Mouse (Mus musculus): ENCODE measurements around the gene Cux2.

Gene Cux2

GRCm38 (mm10) chr5:121959688-121960087, 90.2 kb downstream of the Cux2 start:
- DNase-seq = no peak

DNA sequence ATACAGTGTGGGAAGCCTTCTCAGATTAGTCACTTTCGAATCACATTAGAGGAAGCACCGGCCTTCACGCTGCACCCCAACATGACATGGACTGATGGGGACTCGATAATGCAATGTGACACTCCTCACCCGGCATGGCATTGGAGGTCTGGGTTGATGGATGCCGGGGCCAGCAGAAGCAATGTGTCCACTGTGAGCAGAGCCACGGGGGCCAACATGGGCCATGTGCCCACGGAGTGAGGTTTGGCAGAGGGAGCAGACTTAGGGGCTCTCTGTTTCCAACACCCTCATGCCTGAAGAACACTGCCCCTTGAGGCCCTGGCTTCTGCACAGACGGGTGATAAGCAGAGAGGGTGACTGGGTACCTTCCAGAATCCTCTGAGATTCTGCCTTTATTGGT, 91.4 kb downstream of the Cux2 start:
- no peak for DNase-seq

DNA sequence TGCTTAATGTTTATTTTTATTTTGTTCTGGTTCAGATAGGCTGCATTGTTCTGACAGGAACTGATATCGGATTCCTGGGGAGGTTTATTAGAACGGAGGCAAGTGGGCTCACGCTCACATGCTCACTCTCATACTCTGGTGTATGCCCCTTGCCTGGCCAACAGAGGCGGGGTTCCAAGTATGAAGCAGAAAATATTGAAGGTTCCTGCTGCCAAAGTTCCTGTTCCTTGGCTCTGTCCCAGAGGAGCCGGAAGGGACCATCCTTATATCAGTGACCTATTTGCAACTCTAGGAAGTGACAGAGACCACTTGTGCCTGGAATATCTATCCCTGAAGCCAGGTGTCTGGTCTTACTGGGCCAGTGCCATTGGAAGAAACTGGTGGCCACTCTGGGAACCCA, 94.1 kb downstream of the Cux2 start:
- no peak for DNase-seq

DNA sequence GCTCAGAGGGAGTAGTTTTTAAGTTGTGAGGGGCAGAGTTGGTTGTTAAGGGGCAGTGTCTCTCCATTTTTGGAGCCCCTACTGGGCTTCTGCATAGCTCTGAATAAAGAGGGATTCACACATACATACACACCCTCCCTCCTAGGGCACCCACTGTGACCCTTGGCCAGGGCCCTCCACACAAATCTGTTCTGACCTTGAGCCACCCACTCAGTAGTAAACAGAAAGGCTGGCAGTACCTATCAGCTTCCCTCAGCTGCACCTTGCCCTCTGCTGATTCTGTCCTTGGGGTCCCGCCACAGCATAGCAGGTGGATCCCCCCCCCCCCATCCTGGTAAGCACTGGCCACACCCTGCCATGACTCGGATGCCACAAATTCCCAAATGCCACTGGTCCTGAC, 99.7 kb downstream of the Cux2 start:
- DNase-seq = no peak

DNA sequence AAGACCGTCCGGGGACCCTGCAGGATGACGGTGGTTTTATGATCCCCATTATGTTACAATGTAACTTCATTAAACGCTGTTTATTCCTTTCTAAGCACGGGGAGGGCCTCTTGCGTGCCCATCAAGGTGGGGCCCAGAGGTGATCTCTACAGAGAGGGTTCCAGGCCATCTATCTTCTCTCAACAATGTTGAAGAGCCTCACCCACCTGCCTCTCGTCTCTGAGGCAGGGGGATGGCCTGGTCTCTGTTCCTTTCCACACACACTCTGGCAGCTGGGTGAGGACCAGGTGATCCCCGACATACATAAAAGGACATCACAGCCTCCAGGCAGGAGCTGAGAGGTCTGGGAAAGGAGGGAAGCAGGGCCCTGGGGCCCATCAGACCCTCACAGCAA, 100.9 kb downstream of the Cux2 start:
- DNase-seq = no peak

DNA sequence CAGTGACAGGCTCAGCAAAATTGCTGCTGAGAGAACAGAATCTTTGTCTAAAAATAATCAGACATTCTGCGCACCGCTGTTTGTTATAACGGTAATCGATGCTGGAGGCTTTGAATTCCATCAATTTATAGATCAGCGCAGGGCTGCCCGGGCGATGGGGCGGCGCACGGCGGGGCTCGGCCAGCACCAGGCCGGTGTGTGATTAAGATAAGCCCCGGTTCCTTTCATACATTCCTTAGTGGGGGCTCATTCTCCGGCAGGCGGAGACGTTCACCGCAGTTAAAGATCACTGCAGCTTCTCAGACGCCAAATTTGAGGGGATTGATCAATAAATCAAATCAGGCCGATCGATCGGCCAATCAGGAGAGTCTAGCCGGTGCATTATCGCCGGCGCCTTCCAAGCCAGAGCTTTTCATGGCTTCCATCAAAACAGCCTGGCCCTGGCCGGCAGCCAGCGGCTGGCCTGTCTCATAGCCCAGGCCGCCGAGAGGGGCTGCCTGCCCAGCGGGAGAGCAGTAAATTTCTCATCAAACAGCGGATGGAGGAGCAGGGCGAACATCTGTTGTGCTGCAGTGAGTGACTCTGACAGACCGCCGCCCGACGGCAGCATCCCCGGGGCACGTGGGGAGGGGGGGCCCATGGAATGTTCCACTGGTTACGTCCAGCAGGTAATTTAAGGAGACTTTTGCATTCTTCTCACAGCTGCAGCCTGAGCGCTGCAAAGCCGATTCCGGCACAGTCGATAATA, 101.4 kb downstream of the Cux2 start:
- DNase-seq = no peak

- DNase-seq = no peak
Measured at GRCm38 (mm10) chr5:121946657-121947245, 103.2 kb downstream of the Cux2 start.

DNA sequence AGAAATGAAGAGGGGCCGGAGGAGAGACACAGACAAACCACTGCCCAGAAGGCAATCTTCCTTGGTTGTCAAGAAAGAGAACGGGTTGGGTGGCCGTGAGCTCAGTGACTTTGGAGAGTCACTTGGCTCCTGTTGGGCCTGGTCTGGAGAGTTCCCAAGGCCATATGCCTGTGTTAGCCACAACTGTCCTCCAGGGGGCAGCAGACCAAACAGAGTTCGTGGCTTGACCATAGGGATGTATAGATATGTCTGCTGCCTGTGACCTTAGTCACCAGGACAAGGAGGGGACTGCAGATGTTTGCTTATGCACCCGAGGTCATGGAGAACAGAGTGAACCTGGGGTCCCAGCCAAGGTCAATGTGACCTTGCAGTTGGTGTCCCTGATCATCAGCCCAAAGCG, 104.1 kb downstream of the Cux2 start:
- peak; percentile 29 for DNase-seq

- DNase-seq = no peak
Measured at GRCm38 (mm10) chr5:121944021-121944790, 105.7 kb downstream of the Cux2 start.

GRCm38 (mm10) chr5:121943472-121943871, 106.4 kb downstream of the Cux2 start:
- peak; percentile 13 for DNase-seq

GRCm38 (mm10) chr5:121938065-121938849, 111.6 kb downstream of the Cux2 start:
- DNase-seq = no peak

DNA sequence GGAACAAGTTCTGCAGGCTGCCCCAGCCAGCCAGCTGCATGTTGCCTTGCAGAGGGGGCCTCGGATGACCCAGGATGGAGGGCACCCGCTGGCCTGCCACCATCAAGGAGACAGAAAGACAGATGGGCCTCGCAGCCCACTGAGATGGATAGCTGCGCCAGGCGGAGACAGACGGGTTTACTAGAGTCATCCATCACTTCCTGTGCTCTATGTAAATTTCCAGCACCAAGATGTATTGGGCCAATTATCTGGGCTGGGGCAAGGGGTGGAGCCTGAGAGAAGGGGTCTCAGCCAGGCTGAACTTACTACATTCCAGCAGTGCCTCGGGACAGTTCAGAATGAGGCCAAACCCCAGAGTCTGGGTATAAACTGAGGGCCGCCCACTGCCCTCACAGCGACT, 119.6 kb downstream of the Cux2 start:
- DNase-seq = no peak

GRCm38 (mm10) chr5:121928362-121929000, 121.4 kb downstream of the Cux2 start:
- DNase-seq = no peak

- no peak for DNase-seq
Measured at GRCm38 (mm10) chr5:121926543-121926814, 123.4 kb downstream of the Cux2 start.

GRCm38 (mm10) chr5:121925751-121926542, 124.0 kb downstream of the Cux2 start:
- DNase-seq = no peak

- DNase-seq = no peak
Measured at GRCm38 (mm10) chr5:121925291-121925690, 124.6 kb downstream of the Cux2 start.

- DNase-seq = no peak
Measured at GRCm38 (mm10) chr5:121924423-121924822, 125.5 kb downstream of the Cux2 start.

GRCm38 (mm10) chr5:121922942-121923826, 126.7 kb downstream of the Cux2 start:
- no peak for DNase-seq

GRCm38 (mm10) chr5:121919216-121919615, 130.7 kb downstream of the Cux2 start:
- DNase-seq = no peak

GRCm38 (mm10) chr5:121916813-121917212, 133.1 kb downstream of the Cux2 start:
- DNase-seq = no peak

DNA sequence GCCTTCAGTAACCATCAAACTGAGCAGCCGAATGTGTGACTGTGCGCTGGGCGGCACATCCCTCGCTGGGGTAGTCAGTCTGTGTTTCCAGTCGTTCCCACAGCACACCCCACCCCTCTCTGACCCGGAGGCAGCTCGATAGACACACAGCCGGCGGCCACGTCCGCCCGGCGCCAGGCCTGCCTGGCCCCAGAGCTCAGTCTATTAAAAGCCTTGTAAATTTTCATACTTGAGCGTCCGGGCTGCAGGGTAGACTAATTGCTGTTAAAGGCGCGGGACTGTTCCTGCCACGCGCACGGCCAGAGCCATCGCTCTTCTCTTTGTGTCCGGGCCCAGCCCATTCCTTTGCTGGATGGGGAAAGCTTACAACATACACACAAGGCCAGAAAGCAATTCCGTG, 135.9 kb downstream of the Cux2 start:
- DNase-seq = no peak
